Mouse (Mus musculus) midbrain, embryonic 10.5 days (tissue): ENCODE data around the gene Defb7. TPM values are rescaled to one million over a fixed set of nuclear protein-coding genes. Genes with fewer than 3 reads are reported as not detected.
A peak's percentile ranks its signal among the peaks of the same experiment; 100 is the strongest.

ENCODE experiments used
- DNase-seq: peaks from one replicate; pipeline ENCODE4 v3.0.0-alpha.2; 2017; ENCODE audit warnings: low spot score
- H3K27ac ChIP-seq: fragments of 300-500 bp; sonication (generic); replicated peaks from 2 replicates; pipeline ENCODE4 v1.5.1; 2016; ENCODE audit warnings: mild to moderate bottlenecking
- H3K27me3 ChIP-seq: fragments of 300-500 bp; sonication (generic); 2 replicates; pipeline ENCODE4 v1.6.1; 2016; ENCODE audit warnings: low read depth, mild to moderate bottlenecking; ENCODE audit not compliant: poor library complexity, severe bottlenecking
- H3K36me3 ChIP-seq: fragments of 300-500 bp; sonication (generic); 2 replicates; pipeline ENCODE4 v1.6.1; 2016; ENCODE audit warnings: mild to moderate bottlenecking, moderate library complexity
- H3K4me1 ChIP-seq: fragments of 300-500 bp; sonication (generic); 2 replicates; pipeline ENCODE4 v1.6.1; 2016
- H3K4me3 ChIP-seq: fragments of 300-500 bp; sonication (generic); 2 replicates; pipeline ENCODE4 v1.5.1; 2016; ENCODE audit warnings: mild to moderate bottlenecking, moderate library complexity
- H3K9me3 ChIP-seq: fragments of 300-500 bp; sonication (generic); replicated peaks from 2 replicates; pipeline ENCODE4 v1.6.1; 2016; ENCODE audit warnings: mild to moderate bottlenecking
- WGBS: fragments of 180-500 bp; shearing (Covaris S2); methylation state at CpG from one replicate; pipeline ENCODE4 v1.1.7; 2016; 5-methylcytosine and 5-hydroxymethylcytosine counted together
- microRNA-seq: library from miRNA; unstranded; fragments of <30 nt; microRNA quantifications from one replicate; pipeline ENCODE4, GENCODE M21; 2017
- polyA plus RNA-seq: library from polyadenylated mRNA; unstranded; fragments of >200 nt; fragmentation: Nextera tagmentation; extraction: Ambion mirVana; gene quantifications from 2 replicates; pipeline ENCODE4 v1.2.1, GENCODE M21; 2016

The Defb7 gene
- not detected in 2 replicates for polyA plus RNA-seq

- Histone ChIP-seq H3K4me3 (no peak within 1 kb of the TSS), H3K27me3 (no peaks in the 10 kb centered on the region), H3K9me3 (peaks cover 24% of the 10 kb centered on the region; the same call in 1 of the 2 replicates), H3K36me3 (no peaks in the 10 kb centered on the region), H3K4me1 (no peaks in the 10 kb centered on the region), H3K27ac (no peak within 1 kb of the TSS)
- DNase-seq, result no peak
- WGBS, result 84% methylated on average over 2 of the region's 2 CpGs
Observed at GRCm38 (mm10) chr8:19494797-19495196, at the start of gene Defb7. Gene Defb7 (plus strand): TSS chr8:19495097.

- Histone ChIP-seq H3K4me3 (no peak overlapping the region), H3K27me3 (no peaks in the 10 kb centered on the region), H3K27ac (no peak overlapping the region), H3K4me1 (no peaks in the 10 kb centered on the region), H3K9me3 (peaks cover 40% of the 10 kb centered on the region; the same call in 1 of the 2 replicates), H3K36me3 (no peaks in the 10 kb centered on the region)
- DNase-seq, result no peak
- WGBS, result 81% methylated on average over 1 of the region's 1 CpGs
Observed at GRCm38 (mm10) chr8:19446378-19446777, 48.5 kb upstream of the Defb7 start.

- Histone ChIP-seq H3K27ac (no peak overlapping the region), H3K27me3 (no peaks in the 10 kb centered on the region), H3K9me3 (peaks cover 26% of the 10 kb centered on the region), H3K4me1 (no peaks in the 10 kb centered on the region), H3K4me3 (no peak overlapping the region), H3K36me3 (no peaks in the 10 kb centered on the region)
- 82% methylated on average over 3 of the region's 3 CpGs for WGBS
- DNase-seq, result no peak
Observed at GRCm38 (mm10) chr8:19461355-19461754, 33.5 kb upstream of the Defb7 start.

GRCm38 (mm10) chr8:19469026-19469425, 25.9 kb upstream of the Defb7 start:
- Histone ChIP-seq H3K36me3 (no peaks in the 10 kb centered on the region), H3K27me3 (no peaks in the 10 kb centered on the region), H3K4me1 (no peaks in the 10 kb centered on the region), H3K4me3 (no peak overlapping the region), H3K9me3 (no peaks in the 10 kb centered on the region; the same call in 1 of the 2 replicates), H3K27ac (no peak overlapping the region)
- WGBS, result 83% methylated on average over 3 of the region's 3 CpGs
- DNase-seq, result no peak

GRCm38 (mm10) chr8:19500524-19500923, 5.6 kb downstream of the Defb7 start:
- no peaks in the 10 kb centered on the region for H3K4me1 ChIP-seq
- no peak for DNase-seq
- H3K36me3 ChIP-seq, result no peaks in the 10 kb centered on the region
- no peaks in the 10 kb centered on the region for H3K27me3 ChIP-seq
- H3K27ac ChIP-seq, result no peak overlapping the region
- WGBS, result 66% methylated on average over 1 of the region's 1 CpGs
- H3K9me3 ChIP-seq, result peaks cover 69% of the 10 kb centered on the region
- no peak overlapping the region for H3K4me3 ChIP-seq

GRCm38 (mm10) chr8:19535195-19535829, 40.4 kb downstream of the Defb7 start:
- DNase-seq, result peak; percentile 13
- 9% methylated on average over 59 of the region's 75 CpGs for WGBS
- Histone ChIP-seq H3K27me3 (peaks cover 25% of the 10 kb centered on the region), H3K36me3 (no peaks in the 10 kb centered on the region), H3K4me1 (peaks cover 7% of the 10 kb centered on the region; the same call in 1 of the 2 replicates), H3K4me3 (peak overlapping the region; percentile 50), H3K9me3 (peaks cover 63% of the 10 kb centered on the region), H3K27ac (no peak overlapping the region; the same call in 1 of the 2 replicates)

- no peak for DNase-seq
- Histone ChIP-seq H3K27me3 (peaks cover 14% of the 10 kb centered on the region), H3K36me3 (no peaks in the 10 kb centered on the region), H3K4me3 (no peak overlapping the region), H3K27ac (no peak overlapping the region), H3K4me1 (0 out of 2 replicates have a peak, but pooled peaks cover 3% of the 10 kb centered on the region), H3K9me3 (peaks cover 75% of the 10 kb centered on the region)
- 77% methylated on average over 1 of the region's 1 CpGs for WGBS
Observed at GRCm38 (mm10) chr8:19540376-19540775, 45.5 kb downstream of the Defb7 start.

Small RNAs within 50 kb of the gene (microRNA-seq; reads per million reads assigned to microRNA genes)
- gene Gm27288, result not detected
- not detected for gene Gm27852

Other genes starting within 250 kb of the Defb7 start
- gene Defb5, start 247.5 kb upstream of the Defb7 start, polyA plus RNA-seq, result not detected in 2 replicates
- gene Defb3, start 201.7 kb upstream of the Defb7 start, polyA plus RNA-seq, result not detected in 2 replicates
- gene Defb8, start 47.5 kb upstream of the Defb7 start, polyA plus RNA-seq, result not detected in 2 replicates
- not detected in 2 replicates for gene 4930467E23Rik, start 234.5 kb downstream of the Defb7 start, polyA plus RNA-seq